In genomic region chr6:32520097-32520496, GRCm38 (mm10) we compare ENCODE assay signal across 12 mouse cellular contexts.
A peak's percentile ranks its signal among the peaks of the same experiment; 100 is the strongest.
DNase-seq lines count a peak whose midpoint lies in the region; ATAC-seq lines count a peak whose summit lies in the region.
"Had no signal": no experiment of that assay in that cellular context is flagged by ENCODE, and none has a peak within 500 bp of the region (broad histone marks: within the 10 kb centered on the region; RNA-seq: fewer than 3 reads in every experiment).

No protein-coding gene starts in this region.

- DNase-seq in heart, adult 18-20 months = peak; percentile 61 to 87
- DNase-seq in heart, embryonic 10.5 days (ENCODE audit: low spot score) = no peak
- DNase-seq in neural tube, embryonic 10.5 days (ENCODE audit: extremely low spot score, low spot score) = no peak
- DNase-seq in heart, postnatal 36 days = peak; percentile 35 to 37
- DNase-seq in right cerebral cortex, adult 2 months (ENCODE audit: low spot score in 2 of 2) = no peak
- no peak for DNase-seq in frontal cortex, postnatal 10 days (ENCODE audit: low spot score in 2 of 2)
- DNase-seq: adrenal gland, postnatal 25 days; kidney, adult 2 months had no signal

- no peak overlapping the region for H3K4me3 ChIP-seq in heart, embryonic 10.5 days
- H3K4me3 ChIP-seq in neural tube, embryonic 14.5 days (ENCODE audit: low read depth, low read length) = no peak overlapping the region
- H3K4me3 ChIP-seq in embryonic facial prominence, embryonic 15.5 days (replicated peaks) = no peak overlapping the region
- H3K4me3 ChIP-seq: midbrain, embryonic 15.5 days had no signal

- H3K9me3 ChIP-seq in heart, embryonic 10.5 days = no peaks in the 10 kb centered on the region
- no peaks in the 10 kb centered on the region for H3K9me3 ChIP-seq in neural tube, embryonic 14.5 days (ENCODE audit: control insufficient read depth, low read length)
- no peaks in the 10 kb centered on the region for H3K9me3 ChIP-seq in embryonic facial prominence, embryonic 15.5 days (replicated peaks)
- H3K9me3 ChIP-seq: midbrain, embryonic 15.5 days had no signal

- H3K27me3 ChIP-seq in heart, embryonic 10.5 days (ENCODE audit: insufficient read depth, poor library complexity, severe bottlenecking) = no peaks in the 10 kb centered on the region
- no peaks in the 10 kb centered on the region for H3K27me3 ChIP-seq in neural tube, embryonic 14.5 days (ENCODE audit: control insufficient read depth, insufficient read depth, low read length)
- no peaks in the 10 kb centered on the region for H3K27me3 ChIP-seq in embryonic facial prominence, embryonic 15.5 days
- H3K27me3 ChIP-seq: midbrain, embryonic 15.5 days had no signal

- peaks cover 6% of the 10 kb centered on the region for H3K4me1 ChIP-seq in heart, embryonic 10.5 days
- H3K4me1 ChIP-seq in neural tube, embryonic 14.5 days (ENCODE audit: control insufficient read depth, insufficient read depth, low read length) = no peaks in the 10 kb centered on the region
- no peaks in the 10 kb centered on the region for H3K4me1 ChIP-seq in embryonic facial prominence, embryonic 15.5 days
- H3K4me1 ChIP-seq: midbrain, embryonic 15.5 days had no signal

- peak; percentile 31; the same call in 1 of the 2 replicates for ATAC-seq in neural tube, embryonic 14.5 days (ENCODE audit: low read depth)
- peak; percentile 19; the same call in 1 of the 2 replicates for ATAC-seq in embryonic facial prominence, embryonic 15.5 days (ENCODE audit: insufficient number of reproducible peaks, low FRiP score, low TSS enrichment, low read depth)
- ATAC-seq: midbrain, embryonic 15.5 days had no signal

- WGBS in heart, embryonic 10.5 days = 84% methylated on average over 4 of the region's 4 CpGs
- WGBS in neural tube, embryonic 14.5 days = 67% methylated on average over 4 of the region's 4 CpGs
- WGBS in embryonic facial prominence, embryonic 15.5 days = 57% methylated on average over 4 of the region's 4 CpGs

- H3K36me3 ChIP-seq in heart, embryonic 10.5 days = peaks cover 17% of the 10 kb centered on the region
- H3K36me3 ChIP-seq in neural tube, embryonic 14.5 days (ENCODE audit: control insufficient read depth, insufficient read depth, low read length) = peaks cover 7% of the 10 kb centered on the region; the same call in 1 of the 2 replicates
- no peaks in the 10 kb centered on the region for H3K36me3 ChIP-seq in embryonic facial prominence, embryonic 15.5 days
- H3K36me3 ChIP-seq: midbrain, embryonic 15.5 days had no signal

- no peak overlapping the region for H3K27ac ChIP-seq in heart, embryonic 10.5 days
- no peak overlapping the region for H3K27ac ChIP-seq in neural tube, embryonic 14.5 days (ENCODE audit: low read depth, low read length)
- H3K27ac ChIP-seq in embryonic facial prominence, embryonic 15.5 days (replicated peaks) = no peak overlapping the region
- H3K27ac ChIP-seq: liver, embryonic 14.5 days; midbrain, embryonic 15.5 days had no signal

- H3K9ac ChIP-seq in neural tube, embryonic 14.5 days (replicated peaks; ENCODE audit: low read depth, low read length) = no peak overlapping the region
- no peak overlapping the region for H3K9ac ChIP-seq in embryonic facial prominence, embryonic 15.5 days
- H3K9ac ChIP-seq: liver, embryonic 14.5 days; midbrain, embryonic 15.5 days had no signal

- intact Hi-C loops in heart, postnatal 36 days (cut with DNase I) = no loop called here

- no peak overlapping the region for H3K4me2 ChIP-seq in neural tube, embryonic 14.5 days (ENCODE audit: low read depth, low read length)
- H3K4me2 ChIP-seq in embryonic facial prominence, embryonic 15.5 days (replicated peaks) = no peak overlapping the region
- H3K4me2 ChIP-seq: midbrain, embryonic 15.5 days had no signal

Comparison
In these comparisons a context has a peak if more than half of its experiments do, and no peak if none do; other contexts are left out.
1. DNase-seq: peak in heart, adult 18-20 months (2 of 2) and heart, postnatal 36 days (2 of 2); none in heart, embryonic 10.5 days (single experiment), neural tube, embryonic 10.5 days (single experiment), right cerebral cortex, adult 2 months (0 of 2) and frontal cortex, postnatal 10 days (0 of 2).